ENCODE assay signal across 9 mouse cellular contexts in genomic region chr2:60855006-60855405, GRCm38 (mm10).
A peak's percentile ranks its signal among the peaks of the same experiment; 100 is the strongest.
DNase-seq lines count a peak whose midpoint lies in the region; ATAC-seq and TF ChIP-seq lines count a peak whose summit lies in the region.
"Had no signal": no experiment of that assay in that cellular context is flagged by ENCODE, and none has a peak within 500 bp of the region (broad histone marks: within the 10 kb centered on the region; RNA-seq: fewer than 3 reads in every experiment).

No protein-coding gene starts in this region.

- peaks cover 5% of the 10 kb centered on the region; the same call in 1 of the 2 replicates for H3K9me3 ChIP-seq in heart, embryonic 16.5 days (replicated peaks; ENCODE audit: control insufficient read depth, low read length)
- H3K9me3 ChIP-seq in liver, embryonic 11.5 days (ENCODE audit: control insufficient read depth, low read length): no peaks in the 10 kb centered on the region
- H3K9me3 ChIP-seq in stomach, postnatal 0 days (ENCODE audit: control insufficient read depth, low read length): no peaks in the 10 kb centered on the region

- H3K27ac ChIP-seq in bone marrow macrophage, adult 2 months (ENCODE audit: insufficient read depth, low read depth, low read length): peak overlapping the region; percentile 67
- peak overlapping the region; percentile 71 for H3K27ac ChIP-seq in heart, embryonic 16.5 days (ENCODE audit: low read length)
- H3K27ac ChIP-seq in liver, embryonic 11.5 days (ENCODE audit: low read depth, low read length): no peak overlapping the region
- H3K27ac ChIP-seq in stomach, postnatal 0 days (replicated peaks): no peak overlapping the region

- ATAC-seq in heart, embryonic 16.5 days (replicated peaks; ENCODE audit: extremely low read depth, insufficient read depth, low FRiP score): peak; percentile 93
- peak; percentile 53 for ATAC-seq in liver, embryonic 11.5 days (replicated peaks; ENCODE audit: low FRiP score)
- ATAC-seq in stomach, postnatal 0 days (ENCODE audit: low FRiP score, low TSS enrichment): peak; percentile 32; the same call in 1 of the 2 replicates

- H3K9ac ChIP-seq in heart, embryonic 16.5 days (ENCODE audit: low read length): no peak overlapping the region
- no peak overlapping the region for H3K9ac ChIP-seq in liver, embryonic 11.5 days (ENCODE audit: low read depth, low read length)
- no peak overlapping the region for H3K9ac ChIP-seq in stomach, postnatal 0 days (ENCODE audit: low read length)

- WGBS in heart, embryonic 16.5 days: 3% methylated on average over 4 of the region's 4 CpGs
- 20% methylated on average over 4 of the region's 4 CpGs for WGBS in liver, embryonic 11.5 days
- WGBS in stomach, postnatal 0 days: 34% methylated on average over 4 of the region's 4 CpGs

- TF ChIP-seq POLR2A in bone marrow macrophage, adult 2 months (IDR thresholded peaks at IDR 0.05; ENCODE audit: borderline replicate concordance, low read depth, low read length): no peak

- DNase-seq in gastrocnemius, adult 18-20 months (ENCODE audit: low spot score): peak; percentile 78
- DNase-seq in gastrocnemius, postnatal 36 days: no peak
- DNase-seq in liver, embryonic 11.5 days (ENCODE audit: low spot score): no peak
- no peak for DNase-seq in stomach, postnatal 0 days (ENCODE audit: low spot score)
- DNase-seq in cerebellum, adult 9-11 months: no peak
- DNase-seq in urinary bladder, postnatal 10 days (ENCODE audit: low spot score): no peak

- H3K4me3 ChIP-seq in bone marrow macrophage, adult 2 months (ENCODE audit: insufficient read depth, low read length): no peak overlapping the region
- H3K4me3 ChIP-seq in heart, embryonic 16.5 days (ENCODE audit: low read length): no peak overlapping the region
- no peak overlapping the region for H3K4me3 ChIP-seq in liver, embryonic 11.5 days (ENCODE audit: low read depth, low read length)
- no peak overlapping the region for H3K4me3 ChIP-seq in stomach, postnatal 0 days (ENCODE audit: low read depth, low read length)
- H3K4me3 ChIP-seq: myocyte had no signal

- intact Hi-C loops in gastrocnemius, postnatal 36 days (cut with DNase I): no loop called here

- H3K4me2 ChIP-seq in heart, embryonic 16.5 days (ENCODE audit: low read depth, low read length): peak overlapping the region; percentile 28; the same call in 1 of the 2 replicates
- no peak overlapping the region for H3K4me2 ChIP-seq in liver, embryonic 11.5 days
- no peak overlapping the region for H3K4me2 ChIP-seq in stomach, postnatal 0 days (replicated peaks; ENCODE audit: low read depth)

- H3K36me3 ChIP-seq in heart, embryonic 16.5 days (ENCODE audit: control insufficient read depth, insufficient read depth): peaks cover 14% of the 10 kb centered on the region
- H3K36me3 ChIP-seq in liver, embryonic 11.5 days (ENCODE audit: control insufficient read depth, insufficient read depth, low read length): peaks cover 5% of the 10 kb centered on the region
- no peaks in the 10 kb centered on the region for H3K36me3 ChIP-seq in stomach, postnatal 0 days (ENCODE audit: control insufficient read depth, insufficient read depth, low read length)

- H3K4me1 ChIP-seq in bone marrow macrophage, adult 2 months (ENCODE audit: control insufficient read depth, insufficient read depth, low read length): peaks cover 39% of the 10 kb centered on the region
- H3K4me1 ChIP-seq in heart, embryonic 16.5 days (ENCODE audit: control insufficient read depth, insufficient read depth, low read length): peaks cover 29% of the 10 kb centered on the region
- peaks cover 10% of the 10 kb centered on the region for H3K4me1 ChIP-seq in liver, embryonic 11.5 days (replicated peaks; ENCODE audit: control insufficient read depth, insufficient read depth, low read length)
- peaks cover 2% of the 10 kb centered on the region; the same call in 1 of the 2 replicates for H3K4me1 ChIP-seq in stomach, postnatal 0 days (replicated peaks; ENCODE audit: control insufficient read depth, insufficient read depth)

- no peak for TF ChIP-seq EP300 in stomach, postnatal 0 days (optimal IDR thresholded peaks at IDR 0.05)

- TF ChIP-seq CTCF in bone marrow macrophage, adult 2 months (IDR thresholded peaks at IDR 0.05; ENCODE audit: low read depth, low read length): no peak
- TF ChIP-seq CTCF in stomach, postnatal 0 days (IDR thresholded peaks at IDR 0.05; ENCODE audit: low read depth): no peak

- H3K27me3 ChIP-seq in heart, embryonic 16.5 days (ENCODE audit: control insufficient read depth, insufficient read depth, low read length): no peaks in the 10 kb centered on the region
- H3K27me3 ChIP-seq in liver, embryonic 11.5 days (replicated peaks; ENCODE audit: control insufficient read depth, insufficient read depth, low read length): no peaks in the 10 kb centered on the region
- no peaks in the 10 kb centered on the region for H3K27me3 ChIP-seq in stomach, postnatal 0 days (ENCODE audit: control insufficient read depth, insufficient read depth, low read length)

Comparison
In these comparisons a context has a peak if more than half of its experiments do, and no peak if none do; other contexts are left out.
1. H3K27ac ChIP-seq: peak in bone marrow macrophage, adult 2 months (single experiment) and heart, embryonic 16.5 days (single experiment); none in liver, embryonic 11.5 days (single experiment) and stomach, postnatal 0 days (single experiment).
2. ATAC-seq: peak in every context shown above with its lines; median percentile 93 in heart, embryonic 16.5 days; 53 in liver, embryonic 11.5 days; 32 in stomach, postnatal 0 days.